Mouse (Mus musculus) heart, postnatal 0 days (tissue): ENCODE measurements around the gene Asic2.

ENCODE experiments used
- CTCF ChIP-seq: IDR thresholded peaks from 2 replicates; pipeline ENCODE4 v1.5.1; 2016; ENCODE audit warnings: antibody characterized with exemption, control low read depth, low read depth
- EP300 ChIP-seq: IDR thresholded peaks from 2 replicates; pipeline ENCODE4 v1.6.1; 2016; ENCODE audit warnings: antibody characterized with exemption, low read depth

DNA sequence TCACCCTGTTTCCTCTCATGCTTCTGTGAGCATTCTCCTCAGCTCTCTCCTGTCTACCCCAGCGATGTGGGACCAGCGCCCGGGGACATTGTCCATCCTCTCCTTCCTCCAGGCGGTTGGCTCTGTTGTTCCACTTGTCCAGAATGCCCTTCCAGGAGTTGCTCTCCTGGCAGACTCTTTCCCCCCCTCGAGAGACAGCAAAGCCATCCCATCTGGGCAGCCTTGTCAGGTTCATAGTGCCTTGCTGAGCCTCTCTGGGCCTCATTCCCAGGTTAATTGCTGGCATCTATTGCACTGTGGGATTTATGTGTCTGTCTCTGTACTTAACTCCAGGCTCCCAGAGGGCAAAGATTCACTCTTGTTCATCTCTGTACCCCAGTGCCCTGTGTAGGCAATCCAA, 972.6 kb downstream of the Asic2 start:
- TF ChIP-seq CTCF = no peak
- TF ChIP-seq EP300 = no peak
